Mouse (Mus musculus) CH12.LX (cell line): ENCODE measurements at regions not wholly inside any gene's neighbourhood (a gene's known extent, or its start where the extent isn't known, plus 50 kb on each side); places are given as distances from the start of the nearest gene placed in this dataset.

ENCODE experiments used
- DNase-seq: peaks from one replicate; pipeline ENCODE4 v3.0.0-alpha.2; 2013; ENCODE audit errors: extremely low read depth
- H3K27ac ChIP-seq: 2 replicates; pipeline ENCODE4 v1.5.1; 2012; ENCODE audit warnings: low read depth, mild to moderate bottlenecking, control low read depth, moderate library complexity; ENCODE audit not compliant: insufficient read depth
- H3K27me3 ChIP-seq: replicated peaks from 2 replicates; pipeline ENCODE3; 2012; ENCODE audit warnings: inconsistent platforms
- H3K36me3 ChIP-seq, 2 experiments: replicated peaks in 1 of 2; 2 replicates each; pipeline versions ENCODE3 to v1.6.1; 2012; ENCODE audit warnings: inconsistent platforms in 1 of 2, low read length in 1 of 2, mild to moderate bottlenecking in 1 of 2, mixed read lengths in 1 of 2, moderate library complexity in 1 of 2; ENCODE audit not compliant: control insufficient read depth in 1 of 2, insufficient read depth in 1 of 2
- H3K4me1 ChIP-seq, 2 experiments: 2 replicates each; pipeline ENCODE4 v1.6.1; 2012; ENCODE audit warnings: inconsistent platforms in 1 of 2, moderate library complexity in 1 of 2; ENCODE audit not compliant: insufficient read depth in 2 of 2, control insufficient read depth in 1 of 2
- H3K4me2 ChIP-seq: 2 replicates; pipeline ENCODE4 v1.6.1; 2012; ENCODE audit warnings: low read depth, mild to moderate bottlenecking, control low read depth; ENCODE audit not compliant: poor library complexity, insufficient read depth, severe bottlenecking
- H3K4me3 ChIP-seq, 3 experiments: fragments of 150-350 bp in 1 of 3; sonication (generic) in 1 of 3; replicated peaks in 1 of 3; 2 replicates each; pipeline versions ENCODE3 to v1.5.1; 2011 to 2012; ENCODE audit warnings: low read depth in 2 of 3, low read length in 2 of 3, mild to moderate bottlenecking in 2 of 3, moderate library complexity in 2 of 3, control low read depth in 1 of 3, improper control_type of control experiment in 1 of 3, inconsistent platforms in 1 of 3, mixed read lengths in 1 of 3; ENCODE audit not compliant: poor library complexity in 1 of 3
- H3K79me2 ChIP-seq: replicated peaks from 2 replicates; pipeline ENCODE4 v1.6.1; 2012; ENCODE audit warnings: mild to moderate bottlenecking, moderate library complexity; ENCODE audit not compliant: control insufficient read depth, poor library complexity, insufficient read depth, severe bottlenecking; ENCODE audit errors: extremely low read depth
- H3K9ac ChIP-seq: 2 replicates; pipeline ENCODE4 v1.6.1; 2012; ENCODE audit warnings: low read depth, mild to moderate bottlenecking, control low read depth, moderate library complexity; ENCODE audit not compliant: insufficient read depth
- H3K9me3 ChIP-seq: replicated peaks from 2 replicates; pipeline ENCODE3; 2012; ENCODE audit warnings: low read length, inconsistent platforms, mixed read lengths
- CHD1 ChIP-seq: IDR thresholded peaks from 2 replicates; pipeline ENCODE4 v1.6.1; 2012; ENCODE audit warnings: low read depth, low read length, improper control_type of control experiment, inconsistent platforms
- CHD2 ChIP-seq: IDR thresholded peaks from 2 replicates; pipeline ENCODE4 v1.6.1; 2011; ENCODE audit warnings: low read length, improper control_type of control experiment
- CTCF ChIP-seq, 2 experiments: IDR thresholded peaks in 1 of 2; conservative IDR thresholded peaks in 1 of 2; 2 replicates each; pipeline ENCODE4 v1.5.1; 2011 to 2012; ENCODE audit warnings: low read depth in 2 of 2, low read length in 2 of 2, improper control_type of control experiment in 1 of 2, inconsistent platforms in 1 of 2, mild to moderate bottlenecking in 1 of 2, moderate library complexity in 1 of 2
- ELF1 ChIP-seq: IDR thresholded peaks from 2 replicates; pipeline ENCODE4 v1.6.1; 2014; ENCODE audit warnings: low read depth, mild to moderate bottlenecking, inconsistent platforms, low read length, improper control_type of control experiment
- GABPA ChIP-seq: IDR thresholded peaks from 2 replicates; pipeline ENCODE4 v1.6.1; 2012; ENCODE audit warnings: low read depth, low read length, improper control_type of control experiment, inconsistent platforms; ENCODE audit not compliant: insufficient replicate concordance
- IRF4 ChIP-seq: IDR thresholded peaks from 2 replicates; pipeline ENCODE4 v1.6.1; 2014; ENCODE audit warnings: low read depth, mild to moderate bottlenecking, inconsistent platforms, low read length, improper control_type of control experiment
- JUN ChIP-seq: IDR thresholded peaks from 2 replicates; pipeline ENCODE4 v1.6.1; 2011; ENCODE audit warnings: low read depth, mild to moderate bottlenecking, low read length, improper control_type of control experiment, moderate library complexity; ENCODE audit not compliant: insufficient read depth
- JUND ChIP-seq: conservative IDR thresholded peaks from 2 replicates; pipeline ENCODE4 v1.6.1; 2011; ENCODE audit warnings: low read depth, low read length, improper control_type of control experiment
- KAT2A ChIP-seq: IDR thresholded peaks from 2 replicates; pipeline ENCODE4 v1.6.1; 2012; ENCODE audit warnings: low read length, improper control_type of control experiment, inconsistent platforms; ENCODE audit not compliant: insufficient replicate concordance
- MAX ChIP-seq: IDR thresholded peaks from 2 replicates; pipeline ENCODE4 v1.6.1; 2011; ENCODE audit warnings: low read length, improper control_type of control experiment
- MAZ ChIP-seq: IDR thresholded peaks from 2 replicates; pipeline ENCODE4 v1.6.1; 2012; ENCODE audit warnings: low read depth, mild to moderate bottlenecking, inconsistent platforms, low read length, improper control_type of control experiment, moderate library complexity
- MYC ChIP-seq: IDR thresholded peaks from 2 replicates; pipeline ENCODE4 v1.6.1; 2011; ENCODE audit warnings: low read depth, mild to moderate bottlenecking, improper control_type of control experiment, low read length
- NRF1 ChIP-seq: IDR thresholded peaks from 2 replicates; pipeline ENCODE4 v1.6.1; 2014; ENCODE audit warnings: low read depth, mild to moderate bottlenecking, inconsistent platforms, low read length, improper control_type of control experiment, moderate library complexity
- PAX5 ChIP-seq: IDR thresholded peaks from 2 replicates; pipeline ENCODE4 v1.6.1; 2012; ENCODE audit warnings: low read length, inconsistent platforms, mixed read lengths
- POLR2A ChIP-seq: IDR thresholded peaks from 2 replicates; pipeline ENCODE4 v1.6.1; 2011; ENCODE audit warnings: low read depth, mild to moderate bottlenecking, improper control_type of control experiment, low read length
- POLR2AphosphoS2 ChIP-seq: IDR thresholded peaks from 2 replicates; pipeline ENCODE4 v1.6.1; 2011; ENCODE audit warnings: low read depth, low read length, improper control_type of control experiment
- TCF12 ChIP-seq: IDR thresholded peaks from 2 replicates; pipeline ENCODE4 v1.6.1; 2014; ENCODE audit warnings: low read depth, mild to moderate bottlenecking, inconsistent platforms, low read length, improper control_type of control experiment
- USF1 ChIP-seq: IDR thresholded peaks from 2 replicates; pipeline ENCODE4 v1.6.1; 2014; ENCODE audit warnings: low read depth, mild to moderate bottlenecking, inconsistent platforms, low read length, improper control_type of control experiment
- ZMIZ1 ChIP-seq: IDR thresholded peaks from 2 replicates; pipeline ENCODE4 v1.6.1; 2012; ENCODE audit warnings: low read depth, mild to moderate bottlenecking, inconsistent platforms, low read length, improper control_type of control experiment
- ZNF384 ChIP-seq: IDR thresholded peaks from 2 replicates; pipeline ENCODE4 v1.6.1; 2012; ENCODE audit warnings: low read depth, low read length, improper control_type of control experiment, inconsistent platforms
- dilution Hi-C: fragments of 300-500 bp; cut with MboI; formaldehyde crosslinking; loops from 2 replicates; pipeline ENCODE4 v1.14.3; 2020; ENCODE audit warnings: low sequenced_read_pairs; ENCODE audit not compliant: extremely low pct_unique_long_range_greater_than_20kb, extremely low pct_ligation_motif_present
- in situ Hi-C: fragments of 300-500 bp; cut with MboI; formaldehyde crosslinking; loops from 3 replicates; pipeline ENCODE4 v1.14.3; 2019; ENCODE audit warnings: low sequenced_read_pairs, low pct_ligation_motif_present, low pct_unique_long_range_greater_than_20kb, mixed read lengths

- Histone ChIP-seq H3K36me3 (no peaks in the 10 kb centered on the region), H3K9ac (no peak overlapping the region), H3K27me3 (no peaks in the 10 kb centered on the region), H3K4me3 (no peak overlapping the region), H3K4me1 (no peaks in the 10 kb centered on the region), H3K27ac (no peak overlapping the region), H3K9me3 (no peaks in the 10 kb centered on the region), H3K79me2 (no peaks in the 10 kb centered on the region), H3K4me2 (no peak overlapping the region)
- TF ChIP-seq JUN (no peak), CHD1 (no peak), IRF4 (no peak), POLR2A (no peak)
- in situ Hi-C loops: no loop called here
- dilution Hi-C loops: no loop called here
- no peak for DNase-seq
Observed at GRCm38 (mm10) chr4:4510180-4510920, 282.8 kb downstream of the Impad1 start.

GRCm38 (mm10) chr4:4509296-4509695, 283.9 kb downstream of the Impad1 start:
- dilution Hi-C loops (no loop called here), in situ Hi-C loops (no loop called here)
- H3K27me3 ChIP-seq: no peaks in the 10 kb centered on the region
- H3K27ac ChIP-seq: no peak overlapping the region
- no peak for DNase-seq
- no peaks in the 10 kb centered on the region for H3K4me1 ChIP-seq
- H3K9me3 ChIP-seq: no peaks in the 10 kb centered on the region
- H3K79me2 ChIP-seq: no peaks in the 10 kb centered on the region
- H3K4me3 ChIP-seq: no peak overlapping the region
- no peak for TF ChIP-seq POLR2AphosphoS2
- no peak for TF ChIP-seq NRF1
- no peak for TF ChIP-seq TCF12
- TF ChIP-seq KAT2A: no peak
- no peak for TF ChIP-seq MAZ
- TF ChIP-seq MYC: no peak
- TF ChIP-seq ELF1: no peak
- no peak for TF ChIP-seq JUND
- no peak for TF ChIP-seq GABPA
- TF ChIP-seq MAX: no peak
- TF ChIP-seq ZNF384: no peak
- TF ChIP-seq ZMIZ1: no peak
- TF ChIP-seq CHD1: no peak
- TF ChIP-seq CTCF (conservative IDR thresholded peaks at IDR 0.05 in 1 of 2, IDR thresholded peaks at IDR 0.05 in 1 of 2; ENCODE audit: low read depth in 2 of 2, low read length in 2 of 2): no peak
- TF ChIP-seq USF1: no peak
- TF ChIP-seq CHD2: no peak
- TF ChIP-seq PAX5: no peak
- no peaks in the 10 kb centered on the region for H3K36me3 ChIP-seq
- H3K9ac ChIP-seq: no peak overlapping the region
- no peak overlapping the region for H3K4me2 ChIP-seq
